Mouse (Mus musculus) left cerebral cortex, postnatal 14 days (tissue): ENCODE measurements at regions not wholly inside any gene's neighbourhood (a gene's known extent, or its start where the extent isn't known, plus 50 kb on each side); places are given as distances from the start of the nearest gene placed in this dataset.

ENCODE experiments used
- DNase-seq, 2 experiments: peaks; one replicate each; pipeline ENCODE4 v3.0.0; 2021 to 2022; ENCODE audit warnings: low spot score in 2 of 2, mixed read lengths in 1 of 2
- intact Hi-C: fragments of 180-260 bp; cut with DNase I; formaldehyde crosslinking; loops from one replicate; pipeline ENCODE4 v1.15.1; 2025

DNA sequence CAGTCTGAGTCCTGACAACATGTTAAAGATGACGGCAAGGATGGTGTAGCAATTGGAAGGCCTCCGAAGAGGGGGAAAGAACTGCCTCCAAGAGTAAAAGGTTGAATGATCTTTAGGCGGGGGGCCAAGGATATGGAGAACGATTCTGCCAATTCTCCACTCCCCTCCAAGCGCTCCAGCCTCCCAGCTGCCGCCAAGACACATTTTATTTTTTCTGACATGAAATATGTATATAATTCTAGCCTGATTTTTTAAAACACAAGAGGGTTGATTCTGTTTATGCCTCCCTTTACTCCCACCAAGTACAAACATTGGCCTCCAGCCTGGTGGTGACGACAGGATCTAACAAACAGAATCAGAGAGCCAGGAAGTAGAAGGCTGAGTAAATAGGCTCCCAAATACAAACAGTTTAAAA, 345.8 kb downstream of the Osr1 start:
- peak in 1 of 2 experiments; percentile 6 for DNase-seq
- intact Hi-C loops: no loop called here

DNA sequence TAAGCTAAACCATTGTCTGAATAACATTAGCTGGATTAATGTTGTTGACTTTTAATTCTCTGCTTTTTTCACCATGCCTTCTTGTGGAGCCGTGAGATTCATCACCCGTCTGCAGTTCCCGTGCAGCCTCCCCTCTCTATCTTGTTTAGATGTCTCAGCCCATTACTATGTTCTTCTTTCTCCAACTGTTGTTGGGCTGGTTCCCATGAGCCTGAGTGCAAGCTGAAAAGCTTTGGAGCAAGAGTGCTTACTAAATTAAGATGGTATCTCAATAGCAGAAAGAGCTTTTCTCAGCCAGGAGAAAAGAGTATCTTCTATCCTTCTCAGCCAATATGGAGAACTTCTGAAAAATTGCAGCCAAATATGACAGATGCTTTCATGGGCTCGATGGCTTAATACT, 348.1 kb downstream of the Osr1 start:
- intact Hi-C loops: no loop called here
- DNase-seq: no peak

DNA sequence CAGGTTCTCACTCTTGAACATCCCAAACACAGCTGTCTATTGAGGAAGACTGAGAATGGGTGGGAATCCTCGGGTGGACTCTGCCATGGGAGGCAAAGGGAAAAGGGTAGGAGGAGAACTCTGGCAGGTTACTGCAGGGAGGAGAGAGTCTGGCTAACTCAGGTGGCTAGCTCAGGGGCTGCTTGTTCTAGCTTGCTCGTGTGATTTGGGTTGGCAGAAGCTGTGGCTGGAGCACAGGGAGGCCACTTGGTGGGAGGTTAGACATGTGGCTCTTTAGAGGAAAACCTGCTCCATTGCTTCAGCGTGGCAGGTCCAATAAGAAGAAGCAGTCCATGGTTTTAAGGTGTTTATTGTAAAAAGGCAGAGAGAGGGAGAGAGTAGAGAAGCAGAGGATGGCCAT, 349.1 kb downstream of the Osr1 start:
- intact Hi-C loops: no loop called here

GRCm38 (mm10) chr12:9919433-9919832, 349.5 kb downstream of the Osr1 start:
- no peak for DNase-seq
- intact Hi-C loops: no loop called here

More for the DNA sequence above, 349.1 kb downstream of the Osr1 start:
- no peak for DNase-seq

- DNase-seq: no peak
- intact Hi-C loops: no loop called here
Observed at GRCm38 (mm10) chr12:9920401-9920800, 350.5 kb downstream of the Osr1 start.

GRCm38 (mm10) chr12:9921591-9922198, 351.8 kb downstream of the Osr1 start:
- intact Hi-C loops: no loop called here

DNA sequence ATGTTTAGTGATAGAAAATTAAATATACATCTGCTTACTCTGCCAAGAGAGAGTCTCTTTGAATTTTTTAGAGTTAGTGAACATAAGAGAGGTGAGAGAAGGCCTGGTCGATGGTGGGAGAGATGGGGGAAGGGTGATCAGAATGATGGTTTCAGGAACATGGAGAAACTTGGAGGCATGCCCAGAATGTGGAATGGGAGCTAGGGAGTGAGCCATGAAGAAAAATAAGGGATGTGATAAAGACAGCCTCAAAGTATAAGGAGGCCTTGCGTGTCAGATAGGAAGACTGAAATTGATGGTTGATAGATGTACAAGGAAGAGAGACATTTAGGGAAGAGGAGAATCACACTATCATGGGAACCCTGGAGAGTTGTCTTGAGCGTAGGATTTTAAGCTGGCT, 354.6 kb downstream of the Osr1 start:
- intact Hi-C loops: no loop called here
- DNase-seq: no peak

More at GRCm38 (mm10) chr12:9921591-9922198, 351.8 kb downstream of the Osr1 start:
- DNase-seq: no peak

GRCm38 (mm10) chr12:9934158-9934557, 364.2 kb downstream of the Osr1 start:
- intact Hi-C loops: no loop called here
- DNase-seq: no peak

DNA sequence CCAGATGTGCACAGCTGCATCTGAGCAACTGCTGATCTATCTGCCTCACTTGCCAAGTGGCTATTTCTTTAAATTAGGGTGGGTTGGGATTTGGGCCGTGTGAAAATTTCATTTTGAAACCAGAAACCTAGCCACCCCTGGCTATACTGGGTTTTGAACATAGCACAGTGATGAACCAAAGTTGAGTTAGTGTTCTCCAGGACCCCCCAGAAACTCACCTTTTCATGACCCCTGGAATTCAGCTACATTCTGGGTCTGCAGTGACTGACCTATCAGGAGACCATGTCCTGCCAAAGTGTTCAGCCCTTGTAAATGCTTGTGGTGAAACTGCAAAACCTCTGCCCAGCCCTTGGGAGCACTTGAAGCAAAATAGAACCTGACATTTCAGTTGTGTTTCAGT, 371.4 kb downstream of the Osr1 start:
- DNase-seq: no peak
- intact Hi-C loops: no loop called here

DNA sequence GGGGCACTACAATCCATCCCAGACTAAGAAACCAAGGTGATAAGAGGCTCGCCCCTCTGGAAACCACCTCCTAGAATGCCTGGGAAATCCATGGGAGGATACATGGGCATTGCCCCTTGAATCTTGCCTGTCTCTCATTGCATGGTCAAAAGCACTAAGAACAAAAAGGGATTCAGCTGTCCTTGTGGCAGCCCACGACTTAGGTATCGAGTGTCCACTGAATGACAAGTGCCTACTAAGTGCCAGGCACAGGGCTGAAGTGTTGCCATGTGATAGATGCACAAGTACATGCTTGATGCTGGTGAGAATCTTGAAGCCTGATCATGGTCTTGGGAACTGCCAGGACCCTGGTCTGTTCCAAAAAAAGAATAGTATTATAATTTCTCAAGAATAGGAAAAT, 371.9 kb downstream of the Osr1 start:
- intact Hi-C loops: no loop called here
- no peak for DNase-seq

DNA sequence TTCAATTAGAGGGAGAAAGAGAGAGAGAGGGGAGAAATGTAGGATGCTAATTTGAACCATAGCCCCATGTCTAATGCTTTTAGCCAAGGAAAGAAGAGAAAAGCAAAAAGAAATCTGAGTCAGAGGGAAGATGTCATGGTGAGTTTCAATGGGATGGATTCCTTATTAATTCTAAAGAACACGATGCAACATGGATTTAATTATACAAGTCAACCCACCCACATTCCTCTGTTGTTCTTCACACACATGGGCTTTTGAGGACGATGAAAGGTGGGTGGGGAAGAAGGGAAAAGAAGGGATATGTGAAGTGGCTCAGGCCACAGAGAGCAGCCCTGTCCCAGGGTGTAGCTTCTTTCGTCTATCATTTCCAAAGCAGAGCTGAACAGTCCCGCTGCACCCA, 378.9 kb downstream of the Osr1 start:
- no peak for DNase-seq
- intact Hi-C loops: no loop called here

DNA sequence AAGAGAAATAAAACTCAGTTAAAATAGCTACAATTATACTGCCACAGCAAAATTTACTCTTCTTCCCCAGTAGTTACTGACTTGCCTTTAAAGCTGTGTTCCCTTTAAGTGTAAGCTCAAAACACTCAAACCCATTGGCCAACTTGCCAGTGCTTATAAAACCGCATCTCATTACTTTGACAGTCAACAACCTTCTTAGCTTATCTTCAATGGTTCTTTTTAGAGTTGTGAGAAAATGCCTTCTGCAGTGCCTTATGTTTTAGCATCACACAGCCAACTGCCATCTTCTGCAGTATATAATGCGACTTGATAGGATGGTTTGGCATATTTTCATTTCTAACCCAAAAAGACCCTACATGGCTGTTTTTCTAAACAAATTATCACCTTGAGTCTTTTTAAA, 382.5 kb downstream of the Osr1 start:
- DNase-seq: peak in 1 of 2 experiments; percentile 33
- intact Hi-C loops: no loop called here

- DNase-seq: no peak
Observed at GRCm38 (mm10) chr12:9954178-9954888, 384.4 kb downstream of the Osr1 start.

GRCm38 (mm10) chr12:9969390-9969789, 399.5 kb downstream of the Osr1 start:
- no peak for DNase-seq
- intact Hi-C loops: no loop called here

More at GRCm38 (mm10) chr12:9954178-9954888, 384.4 kb downstream of the Osr1 start:
- intact Hi-C loops: no loop called here

GRCm38 (mm10) chr12:9970771-9971170, 399.0 kb upstream of the Nt5c1b start:
- DNase-seq: no peak
- intact Hi-C loops: no loop called here

DNA sequence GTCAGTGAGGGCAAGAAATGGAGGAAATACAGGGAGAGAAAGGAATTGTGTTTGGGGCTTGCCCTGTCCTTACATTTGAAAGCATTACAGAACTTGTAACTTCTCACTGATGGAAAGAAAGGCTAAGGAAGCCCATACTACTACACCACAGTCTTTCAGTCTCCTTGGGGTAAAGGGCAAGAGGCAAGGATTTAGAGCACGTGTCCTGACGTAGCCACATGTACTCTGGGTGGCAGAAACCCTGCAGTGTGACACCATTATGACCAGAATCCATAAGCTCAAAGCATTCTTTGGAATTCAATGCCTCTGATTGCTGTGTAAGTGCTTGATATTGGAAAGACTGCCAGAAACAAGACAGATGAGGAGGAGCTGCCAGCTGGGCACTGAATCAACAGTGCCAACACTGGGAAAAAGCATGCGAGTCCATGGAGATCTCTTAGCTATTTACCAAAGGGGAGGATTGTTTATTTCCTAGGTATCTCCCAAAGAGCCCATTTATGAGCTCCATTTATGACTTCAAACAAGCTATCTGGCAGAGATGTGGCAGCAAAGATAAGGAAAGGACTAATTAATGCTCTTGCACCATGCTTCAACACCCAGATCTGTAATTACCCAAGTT, 391.2 kb upstream of the Nt5c1b start:
- peak in 1 of 2 experiments; percentile 5 for DNase-seq
- intact Hi-C loops: no loop called here

GRCm38 (mm10) chr12:9979113-9979507, 390.7 kb upstream of the Nt5c1b start:
- intact Hi-C loops: no loop called here

GRCm38 (mm10) chr12:9991305-9991704, 378.5 kb upstream of the Nt5c1b start:
- DNase-seq: no peak

More at GRCm38 (mm10) chr12:9979113-9979507, 390.7 kb upstream of the Nt5c1b start:
- no peak for DNase-seq

GRCm38 (mm10) chr12:9995670-9996069, 374.1 kb upstream of the Nt5c1b start:
- DNase-seq: no peak
- intact Hi-C loops: no loop called here

More at GRCm38 (mm10) chr12:9991305-9991704, 378.5 kb upstream of the Nt5c1b start:
- intact Hi-C loops: no loop called here

DNA sequence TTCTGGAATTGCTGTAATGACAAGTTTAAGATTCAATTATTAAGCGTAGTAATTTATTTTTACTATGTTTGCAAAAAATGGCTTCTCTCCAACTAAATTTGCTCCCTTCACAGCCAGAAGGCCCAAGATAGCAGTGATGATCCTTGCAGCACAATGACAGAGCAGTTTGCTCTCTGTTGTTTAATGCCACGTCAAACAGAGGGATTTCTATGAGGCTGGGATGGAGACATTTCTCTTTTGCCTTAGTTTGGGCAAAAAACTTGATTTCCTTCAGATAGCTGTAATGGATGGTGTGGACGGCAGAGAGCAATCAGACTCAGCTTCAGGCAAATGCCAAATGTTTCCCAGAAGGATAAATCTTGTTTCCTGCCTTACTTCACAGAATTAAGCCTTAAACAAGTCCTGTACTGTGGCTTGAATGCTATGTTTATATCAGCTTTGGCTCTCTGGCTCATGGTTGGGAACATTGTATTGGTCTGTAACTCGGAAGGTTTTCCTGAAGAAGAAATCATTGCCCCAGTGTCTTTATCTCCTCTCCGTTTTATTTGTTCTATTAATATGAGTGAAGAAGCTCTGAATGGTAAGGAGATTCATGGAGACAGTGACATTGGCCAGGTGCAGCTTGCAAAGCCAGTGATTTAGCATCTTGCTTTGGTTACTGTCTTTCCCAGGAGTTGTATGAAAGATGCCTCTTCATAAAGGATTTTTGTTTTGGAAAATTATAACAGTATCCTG, 373.2 kb upstream of the Nt5c1b start:
- no peak for DNase-seq
- intact Hi-C loops: no loop called here
